Mouse (Mus musculus) macrophage (primary cell): Measurements from ENCODE around the gene Ifitm1. TPM values are rescaled to one million over a fixed set of nuclear protein-coding genes. Genes with fewer than 3 reads are reported as not detected.

Experiments
- H3K27ac ChIP-seq: fragments of 350-480 bp; formaldehyde crosslinking; 2 replicates; pipeline ENCODE4 v1.9.0; 2021
- H3K36me3 ChIP-seq: fragments of 350-480 bp; formaldehyde crosslinking; 2 replicates; pipeline ENCODE4 v1.9.0; 2021; ENCODE audit errors: inconsistent target
- H3K4me3 ChIP-seq: fragments of 350-480 bp; formaldehyde crosslinking; 2 replicates; pipeline ENCODE4 v1.9.0; 2021; ENCODE audit errors: inconsistent target
- H3K79me2 ChIP-seq: fragments of 350-480 bp; formaldehyde crosslinking; 2 replicates; pipeline ENCODE4 v1.9.0; 2021; ENCODE audit errors: inconsistent target
- WGBS: methylation state at CpG from one replicate; pipeline ENCODE4 v1.1.7; 2026; ENCODE audit warnings: inconsistent platforms; ENCODE audit not compliant: missing documents; 5-methylcytosine and 5-hydroxymethylcytosine counted together
- polyA plus RNA-seq: library from polyadenylated mRNA; stranded (reverse); fragments of 250-400 nt; gene quantifications from 3 replicates; pipeline ENCODE4 v1.2.4, GENCODE M21; 2018; ENCODE audit warnings: inconsistent platforms
- total RNA-seq, 78 experiments: library from RNA; depleted of rRNA; stranded (reverse); fragments of 250-400 nt; gene quantifications; 1 replicate in 9 of 78; 2 replicates in 24 of 78; 3 replicates in 43 of 78; 4 replicates in 2 of 78; pipeline ENCODE4 v1.2.4; 2018; ENCODE audit warnings: inconsistent platforms in 56 of 78

The Ifitm1 gene
- total RNA-seq (2018; cell fraction: chromatin; rRNA removed): 100 to 1,000 TPM in 1 of 26 experiments, 10 to 100 TPM in 25; 10.2 to 127 (median 30.9) TPM
- total RNA-seq (2018; cell fraction: cytosol; rRNA removed): 10 to 100 TPM in 5 of 26 experiments, 1 to 10 TPM in 21; 2.6 to 12.8 (median 6.1) TPM
- total RNA-seq (2018; cell fraction: nucleus; rRNA removed): 100 to 1,000 TPM in 7 of 26 experiments, 10 to 100 TPM in 18, 1 to 10 TPM in 1; 9.7 to 177 (median 37.1) TPM
- polyA plus RNA-seq: 4.7 to 18.2 TPM (median 4.8 TPM) in 3 replicates

DNA sequence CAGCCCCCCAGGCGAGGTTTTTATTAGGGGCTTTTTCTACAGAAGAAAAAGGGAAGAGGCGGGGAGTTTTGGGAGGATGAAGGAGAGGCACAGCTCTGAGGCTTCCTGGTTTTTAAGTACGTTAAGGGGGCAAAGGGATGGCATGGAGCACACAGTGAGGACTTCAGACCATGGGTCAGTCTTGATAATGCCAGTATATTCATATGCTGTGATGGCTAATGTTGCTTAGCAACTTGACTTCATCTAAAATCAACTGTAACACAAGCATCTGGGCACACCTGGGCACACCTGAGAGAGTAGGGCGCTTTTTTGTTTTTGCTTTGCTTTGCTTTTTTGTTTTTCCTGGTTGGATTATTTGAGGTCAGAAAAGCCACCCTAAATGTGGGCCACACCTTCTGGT is at the start of gene Ifitm1:
Gene Ifitm1 (plus strand): TSS at position 301 of the 400 bp plus-strand sequence.
- no peak within 1 kb of the TSS for H3K27ac ChIP-seq
- no peak within 1 kb of the TSS for H3K4me3 ChIP-seq
- 87% methylated on average over 4 of the region's 4 CpGs for WGBS

DNA sequence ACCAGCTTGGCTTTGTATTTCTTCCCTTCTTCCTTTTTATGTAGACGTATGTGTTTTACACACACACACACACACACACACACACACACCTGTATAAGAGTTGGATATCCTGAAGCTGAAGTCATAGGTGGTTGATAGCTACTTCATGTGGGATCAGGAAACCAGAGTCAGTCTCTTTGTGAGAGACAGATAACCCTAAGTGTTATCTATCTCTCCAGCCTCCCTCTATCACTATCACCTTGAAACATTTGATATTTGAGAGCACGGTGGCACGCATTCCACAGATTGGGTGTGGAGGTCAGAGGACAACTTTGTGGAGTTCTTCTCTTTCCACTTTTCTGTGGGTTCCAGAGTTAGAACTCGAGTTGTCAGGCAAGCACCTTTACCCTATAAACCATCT is 47.1 kb upstream of the Ifitm1 start:
- no peak overlapping the region for H3K4me3 ChIP-seq

More for the DNA sequence above, at the start of gene Ifitm1:
- H3K36me3 ChIP-seq: no peaks in the 10 kb centered on the region
- no peaks in the 10 kb centered on the region for H3K79me2 ChIP-seq

DNA sequence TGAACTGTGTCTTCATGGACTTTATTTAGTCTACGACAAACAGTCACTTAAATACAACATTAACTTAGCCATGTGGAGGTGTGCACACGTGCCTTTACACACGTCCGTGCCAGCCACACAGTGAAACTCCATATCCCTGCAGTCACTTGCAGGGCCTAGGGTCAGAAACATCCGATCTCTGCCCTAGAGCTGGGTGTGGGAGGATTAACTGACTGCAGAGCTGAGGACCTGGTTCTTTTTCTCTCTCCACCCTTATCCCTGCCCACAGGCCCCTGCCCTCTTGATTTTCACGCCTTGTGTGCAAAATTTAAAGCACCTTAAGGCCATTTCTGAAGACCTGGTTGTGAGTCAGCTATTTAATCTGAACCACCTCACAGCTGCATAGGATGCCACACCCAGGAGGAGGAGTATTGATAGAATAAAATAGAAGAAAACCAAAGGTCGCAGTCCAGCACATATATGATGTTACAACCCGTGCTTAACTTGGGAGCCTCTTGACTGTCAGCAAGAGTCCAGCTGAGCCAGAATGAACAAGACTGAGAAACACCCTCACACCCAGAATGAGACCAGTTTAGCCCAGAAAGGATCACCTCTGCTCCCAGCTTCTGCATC is 46.5 kb upstream of the Ifitm1 start, which contains the start of gene Nlrp6:
Gene Nlrp6 (plus strand): TSS at position 485 of the 612 bp plus-strand sequence.
- no peak within 1 kb of the TSS for H3K4me3 ChIP-seq
- H3K27ac ChIP-seq: no peak within 1 kb of the TSS
- no peaks in the 10 kb centered on the region for H3K79me2 ChIP-seq
- 88% methylated on average over 8 of the region's 8 CpGs for WGBS
- no peaks in the 10 kb centered on the region for H3K36me3 ChIP-seq

More for the DNA sequence above, 47.1 kb upstream of the Ifitm1 start:
- H3K79me2 ChIP-seq: no peaks in the 10 kb centered on the region
- no peaks in the 10 kb centered on the region for H3K36me3 ChIP-seq
- H3K27ac ChIP-seq: no peak overlapping the region
- 88% methylated on average over 4 of the region's 4 CpGs for WGBS

DNA sequence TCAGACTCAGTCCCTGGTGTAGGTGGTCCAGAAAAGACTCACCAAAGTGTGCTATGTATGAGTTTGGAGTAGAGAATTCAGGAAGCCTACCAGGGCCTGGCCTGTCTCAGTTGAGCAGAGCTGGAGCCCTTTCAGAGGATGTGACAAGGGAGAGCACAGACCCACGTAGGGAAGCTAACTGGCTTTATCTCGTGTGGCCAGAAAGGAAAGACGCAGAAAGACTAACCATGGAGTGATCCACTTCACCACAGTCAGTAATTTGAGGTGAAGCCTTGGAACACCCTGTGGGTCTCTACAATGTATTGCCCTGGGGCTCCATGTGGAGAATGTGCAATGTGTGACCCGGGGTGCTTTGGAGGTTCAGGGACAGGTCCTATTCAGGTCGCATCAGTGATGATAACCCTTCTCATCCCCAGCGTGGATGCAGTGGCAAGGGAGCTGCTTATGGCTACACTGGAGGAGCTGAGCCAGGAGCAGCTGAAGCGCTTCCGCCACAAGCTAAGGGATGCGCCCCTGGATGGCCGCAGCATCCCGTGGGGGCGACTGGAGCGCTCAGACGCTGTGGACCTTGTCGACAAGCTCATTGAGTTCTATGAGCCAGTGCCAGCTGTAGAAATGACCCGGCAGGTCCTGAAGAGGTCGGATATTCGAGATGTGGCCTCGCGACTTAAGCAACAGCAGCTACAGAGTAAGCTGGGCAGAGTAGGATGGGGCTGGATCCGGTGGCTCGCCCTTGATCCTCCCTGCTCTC is 45.6 kb upstream of the Ifitm1 start:
- WGBS: 56% methylated on average over 18 of the region's 22 CpGs
- H3K4me3 ChIP-seq: no peak overlapping the region

DNA sequence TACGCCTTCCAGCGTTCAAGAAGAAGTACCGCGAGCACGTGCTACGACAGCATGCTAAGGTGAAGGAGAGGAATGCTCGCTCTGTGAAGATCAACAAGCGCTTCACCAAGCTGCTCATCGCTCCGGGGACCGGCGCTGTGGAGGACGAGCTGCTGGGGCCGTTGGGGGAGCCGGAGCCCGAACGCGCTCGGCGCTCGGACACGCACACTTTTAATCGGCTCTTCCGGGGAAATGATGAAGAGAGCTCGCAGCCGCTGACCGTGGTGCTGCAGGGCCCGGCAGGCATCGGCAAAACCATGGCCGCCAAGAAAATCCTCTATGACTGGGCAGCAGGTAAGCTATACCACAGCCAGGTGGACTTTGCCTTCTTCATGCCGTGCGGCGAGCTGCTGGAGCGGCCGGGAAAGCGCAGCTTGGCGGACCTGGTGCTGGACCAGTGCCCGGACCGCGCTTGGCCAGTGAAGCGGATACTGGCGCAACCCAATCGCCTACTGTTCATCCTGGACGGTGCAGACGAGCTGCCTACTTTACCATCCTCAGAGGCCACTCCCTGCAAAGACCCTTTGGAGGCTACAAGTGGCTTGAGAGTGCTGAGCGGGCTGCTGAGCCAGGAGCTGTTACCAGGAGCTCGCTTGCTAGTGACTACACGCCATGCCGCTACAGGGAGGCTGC is 44.5 kb upstream of the Ifitm1 start:
- Histone ChIP-seq H3K79me2 (no peaks in the 10 kb centered on the region), H3K27ac (no peak overlapping the region), H3K4me3 (no peak overlapping the region), H3K36me3 (no peaks in the 10 kb centered on the region)
- WGBS: 2% methylated on average over 49 of the region's 49 CpGs

More for the DNA sequence above, 45.6 kb upstream of the Ifitm1 start:
- Histone ChIP-seq H3K79me2 (no peaks in the 10 kb centered on the region), H3K27ac (no peak overlapping the region), H3K36me3 (no peaks in the 10 kb centered on the region)

DNA sequence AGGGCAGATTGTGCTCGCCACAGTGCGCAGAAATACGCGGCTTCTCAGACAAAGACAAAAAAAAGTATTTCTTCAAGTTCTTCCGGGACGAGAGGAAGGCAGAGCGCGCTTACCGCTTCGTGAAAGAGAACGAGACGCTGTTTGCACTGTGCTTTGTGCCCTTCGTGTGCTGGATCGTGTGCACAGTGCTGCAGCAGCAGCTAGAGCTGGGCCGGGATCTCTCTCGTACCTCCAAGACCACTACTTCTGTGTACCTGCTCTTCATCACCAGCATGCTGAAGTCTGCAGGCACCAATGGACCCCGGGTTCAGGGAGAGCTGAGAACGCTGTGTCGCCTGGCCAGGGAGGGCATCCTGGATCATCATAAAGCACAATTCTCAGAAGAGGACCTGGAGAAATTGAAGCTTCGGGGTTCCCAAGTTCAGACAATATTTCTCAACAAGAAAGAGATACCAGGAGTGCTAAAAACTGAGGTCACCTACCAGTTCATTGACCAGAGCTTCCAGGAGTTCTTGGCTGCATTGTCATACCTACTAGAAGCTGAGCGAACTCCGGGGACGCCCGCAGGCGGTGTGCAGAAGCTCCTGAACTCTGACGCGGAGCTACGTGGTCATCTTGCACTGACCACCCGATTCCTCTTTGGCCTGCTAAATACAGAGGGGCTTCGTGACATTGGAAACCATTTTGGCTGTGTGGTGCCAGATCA is 43.8 kb upstream of the Ifitm1 start:
- Histone ChIP-seq H3K79me2 (no peaks in the 10 kb centered on the region), H3K27ac (no peak overlapping the region), H3K36me3 (no peaks in the 10 kb centered on the region), H3K4me3 (no peak overlapping the region)
- 28% methylated on average over 30 of the region's 30 CpGs for WGBS

DNA sequence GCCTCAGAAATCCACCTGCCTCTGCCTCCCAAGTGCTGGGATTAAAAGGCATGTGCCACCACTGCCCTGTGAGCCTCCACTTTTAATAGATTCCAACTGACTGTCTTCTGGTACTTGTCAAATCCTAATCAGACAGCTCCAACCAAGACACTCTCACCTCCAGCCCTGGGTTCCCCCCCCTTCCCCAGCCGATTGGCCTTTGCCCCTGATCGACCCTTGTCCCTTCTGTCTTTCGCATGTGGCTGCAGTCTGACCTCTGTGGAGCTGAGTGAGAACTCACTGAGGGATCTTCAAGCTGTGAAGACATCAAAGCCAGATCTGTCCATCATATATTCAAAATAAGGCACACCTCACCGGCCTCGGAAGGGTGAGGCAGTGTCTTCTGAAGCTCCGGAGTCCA is 39.8 kb upstream of the Ifitm1 start:
- H3K36me3 ChIP-seq: no peaks in the 10 kb centered on the region

DNA sequence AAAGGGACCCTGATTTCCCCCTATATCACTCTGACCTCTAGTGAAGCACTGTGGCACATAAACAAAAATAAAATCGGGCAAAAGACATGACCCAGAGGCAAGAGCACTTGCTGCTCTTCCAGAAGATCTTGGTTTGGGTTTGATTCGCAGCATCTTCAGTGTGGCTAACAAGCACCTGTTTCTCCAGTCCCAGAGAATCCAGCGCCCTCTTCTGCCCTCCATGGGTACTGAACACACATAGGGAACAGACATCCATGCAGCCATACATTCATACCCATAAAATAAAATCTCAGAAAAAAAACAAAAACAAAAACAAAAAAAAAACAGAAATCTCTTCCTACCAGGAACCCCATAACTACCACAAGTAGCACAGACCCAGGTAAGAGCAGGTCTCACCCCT is 28.6 kb upstream of the Ifitm1 start:
- Histone ChIP-seq H3K27ac (no peak overlapping the region), H3K79me2 (no peaks in the 10 kb centered on the region), H3K36me3 (no peaks in the 10 kb centered on the region), H3K4me3 (no peak overlapping the region)
- WGBS: 83% methylated on average over 3 of the region's 3 CpGs

More for the DNA sequence above, 39.8 kb upstream of the Ifitm1 start:
- Histone ChIP-seq H3K79me2 (no peaks in the 10 kb centered on the region), H3K27ac (no peak overlapping the region), H3K4me3 (no peak overlapping the region)
- WGBS: 99% methylated on average over 6 of the region's 6 CpGs

DNA sequence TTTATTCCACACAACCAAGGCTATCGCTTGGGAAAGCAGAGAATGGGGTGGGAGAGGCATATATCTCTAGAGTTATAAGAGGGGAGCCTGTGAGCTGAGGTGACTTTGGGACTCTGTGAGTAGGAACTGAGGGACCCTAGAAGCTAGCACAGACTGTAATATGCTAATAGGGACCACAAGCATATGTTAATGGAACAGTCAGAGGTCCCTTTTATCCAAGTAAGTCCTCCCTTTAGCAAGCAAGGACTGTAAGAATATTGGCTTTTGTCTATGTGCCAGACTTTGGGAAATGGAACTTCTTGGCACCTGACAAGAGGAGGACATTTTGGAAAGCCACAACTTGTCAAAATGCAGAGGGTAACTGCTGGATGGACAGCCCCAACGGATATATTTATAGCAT is 28.1 kb upstream of the Ifitm1 start:
- 77% methylated on average over 2 of the region's 2 CpGs for WGBS
- Histone ChIP-seq H3K79me2 (no peaks in the 10 kb centered on the region), H3K36me3 (no peaks in the 10 kb centered on the region), H3K4me3 (no peak overlapping the region), H3K27ac (no peak overlapping the region)

DNA sequence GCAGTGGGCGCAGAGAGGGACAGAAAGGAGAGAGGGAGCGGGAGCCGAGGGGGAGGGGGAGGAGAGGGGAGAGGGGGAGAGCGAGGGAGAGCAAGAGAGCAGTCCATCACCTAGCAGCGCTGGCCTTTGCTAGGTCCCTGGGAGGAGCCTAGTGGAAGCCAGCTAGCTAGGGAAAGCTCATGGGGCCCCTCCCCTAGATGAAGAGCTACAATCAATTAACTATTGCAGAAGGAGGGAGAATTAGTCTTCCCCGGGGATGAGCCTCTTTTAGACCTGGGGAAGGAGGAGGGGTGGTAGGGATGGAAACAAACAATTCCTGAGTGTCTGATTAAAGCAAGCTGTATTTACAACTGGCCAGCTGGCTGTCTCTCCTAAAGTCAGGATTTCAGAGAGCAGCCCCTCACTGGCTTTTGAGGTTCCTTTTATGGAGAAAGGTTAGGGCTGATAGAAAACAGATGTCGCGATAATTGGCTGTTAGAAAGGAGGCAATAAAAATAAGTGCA is 27.3 kb upstream of the Ifitm1 start:
- H3K27ac ChIP-seq: no peak overlapping the region
- WGBS: 94% methylated on average over 8 of the region's 8 CpGs
- H3K4me3 ChIP-seq: no peak overlapping the region
- H3K79me2 ChIP-seq: no peaks in the 10 kb centered on the region
- 0 out of 2 replicates have a peak, but pooled peaks cover 1% of the 10 kb centered on the region for H3K36me3 ChIP-seq

DNA sequence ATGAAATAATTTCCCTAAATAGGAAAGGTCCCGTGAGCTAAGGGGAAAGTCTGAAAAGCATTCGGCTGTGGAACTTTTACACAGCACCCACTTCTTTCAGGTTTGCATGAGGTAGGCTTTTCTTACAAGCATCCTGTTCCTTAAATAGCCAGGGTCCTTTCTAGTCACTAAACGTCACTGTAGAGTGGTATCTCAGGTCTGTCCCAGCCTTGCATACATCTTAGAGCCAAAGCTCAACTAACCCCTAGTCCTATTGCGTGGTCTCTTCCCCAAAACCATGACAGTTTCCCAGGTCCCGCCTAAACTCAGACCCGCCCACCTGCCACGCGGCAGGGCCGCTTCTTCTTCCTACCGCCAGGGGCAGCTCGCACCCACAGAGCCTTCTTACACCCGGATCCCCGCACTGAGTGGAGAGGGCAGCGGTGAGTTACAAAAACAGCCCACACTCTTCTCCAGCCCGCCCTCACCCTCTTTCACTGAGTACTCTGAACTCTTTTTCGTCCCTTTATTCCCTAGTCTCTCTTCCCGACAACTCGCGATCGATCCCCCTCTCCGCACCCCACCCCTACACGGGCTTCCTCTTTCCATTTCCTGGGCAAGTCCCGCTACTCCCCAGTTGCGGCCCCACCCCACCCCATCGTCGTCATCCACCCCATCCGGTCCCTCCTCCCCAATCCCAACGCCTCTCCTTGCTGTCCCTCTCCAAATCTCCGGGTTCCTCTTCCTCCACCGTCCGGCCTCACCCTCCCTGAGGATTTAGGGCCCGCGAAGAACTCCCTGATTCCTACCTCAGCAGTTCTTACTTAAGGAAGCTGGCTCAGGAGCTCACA is 25.6 kb upstream of the Ifitm1 start, which contains the start of gene Pgghg:
Gene Pgghg (plus strand): TSS at position 170 of the 830 bp plus-strand sequence.
- under 1% methylated on average over 33 of the region's 33 CpGs for WGBS
- Histone ChIP-seq H3K27ac (peak within 1 kb of the TSS; percentile 98), H3K4me3 (peak within 1 kb of the TSS; percentile 45), H3K36me3 (peaks cover 18% of the 10 kb centered on the region; the same call in 1 of the 2 replicates), H3K79me2 (no peaks in the 10 kb centered on the region)

DNA sequence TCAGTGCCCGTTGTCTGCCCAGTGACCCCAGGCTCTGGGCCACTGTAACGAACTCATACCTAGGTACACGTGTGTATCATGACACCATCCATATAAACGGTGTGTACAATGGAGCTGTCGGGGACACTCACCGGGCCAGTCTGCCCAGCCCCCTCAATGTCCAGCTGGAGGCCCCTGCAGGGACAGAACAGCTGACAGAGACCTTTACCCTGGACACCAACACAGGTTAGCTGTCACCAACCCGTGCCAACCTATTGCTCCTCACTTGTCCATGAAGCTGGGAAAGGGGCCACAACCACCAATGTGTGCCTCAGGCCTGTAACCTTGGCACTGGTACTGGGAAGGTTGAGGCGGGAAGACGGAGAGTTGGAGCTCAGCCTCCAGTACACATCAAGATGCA is 24.7 kb upstream of the Ifitm1 start:
- Histone ChIP-seq H3K27ac (peak overlapping the region; percentile 98), H3K4me3 (peak overlapping the region; percentile 45), H3K36me3 (peaks cover 19% of the 10 kb centered on the region; the same call in 1 of the 2 replicates), H3K79me2 (no peaks in the 10 kb centered on the region)
- WGBS: 52% methylated on average over 9 of the region's 9 CpGs

DNA sequence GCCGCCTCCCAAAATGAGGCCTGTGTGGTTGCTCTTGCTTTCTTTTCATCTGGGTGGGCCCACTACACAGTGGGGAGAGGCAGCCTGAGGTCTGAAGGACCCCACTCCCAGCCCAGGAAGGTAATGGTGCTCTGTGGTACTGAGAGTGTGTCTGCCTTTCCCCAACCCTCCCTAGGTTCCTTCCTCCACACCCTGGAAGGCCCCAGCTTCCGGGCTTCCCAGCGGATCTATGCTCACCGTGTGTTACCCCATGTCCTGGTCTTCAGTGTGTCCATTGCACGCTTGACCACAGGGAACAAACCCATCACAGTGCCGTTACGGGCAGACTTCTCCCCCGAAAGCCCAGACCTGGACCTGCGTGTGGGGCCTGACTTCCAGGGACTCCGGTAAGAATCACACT is 24.2 kb upstream of the Ifitm1 start:
- Histone ChIP-seq H3K36me3 (peaks cover 19% of the 10 kb centered on the region; the same call in 1 of the 2 replicates), H3K4me3 (no peak overlapping the region), H3K79me2 (no peaks in the 10 kb centered on the region), H3K27ac (peak overlapping the region; percentile 98)
- WGBS: 86% methylated on average over 10 of the region's 10 CpGs
